Mouse (Mus musculus) G1E (cell line): ENCODE data around the gene Galc.

Source experiments
- GATA1 ChIP-seq: IDR thresholded peaks from 2 replicates; pipeline ENCODE4 v1.6.1; 2012; ENCODE audit warnings: borderline replicate concordance, low read length, inconsistent platforms, mixed read lengths
- TAL1 ChIP-seq: conservative IDR thresholded peaks from 2 replicates; pipeline ENCODE4 v1.6.1; 2012; ENCODE audit warnings: low read depth, low read length, inconsistent platforms, mixed read lengths

GRCm38 (mm10) chr12:98283487-98283860 is 24.2 kb upstream of the Galc start:
- no peak for TF ChIP-seq GATA1
- no peak for TF ChIP-seq TAL1
